Mouse (Mus musculus) lung, postnatal 0 days (tissue): ENCODE measurements around the gene Izumo1r.

Experiments used
- CTCF ChIP-seq: IDR thresholded peaks from 2 replicates; pipeline ENCODE4 v1.5.1; 2016; ENCODE audit warnings: antibody characterized with exemption, mild to moderate bottlenecking
- EP300 ChIP-seq: IDR thresholded peaks from 2 replicates; pipeline ENCODE4 v1.6.1; 2016; ENCODE audit warnings: antibody characterized with exemption, mild to moderate bottlenecking, control low read depth

- TF ChIP-seq CTCF (no peak), EP300 (no peak)
Measured at GRCm38 (mm10) chr9:14946677-14947076, 42.9 kb upstream of the Izumo1r start.
